Mouse (Mus musculus): ENCODE data around the gene Ywhab.

- no peak for TF ChIP-seq CTCF (IDR thresholded peaks at IDR 0.05; ENCODE audit: borderline replicate concordance, control insufficient read depth, extremely low read depth, insufficient read depth, low read length, poor library complexity)
- no peak for TF ChIP-seq POLR2A (IDR thresholded peaks at IDR 0.05; ENCODE audit: control insufficient read depth, extremely low read depth, insufficient read depth, low read length, poor library complexity)
Measured at GRCm38 (mm10) chr2:164019943-164020342, 25.2 kb downstream of the Ywhab start.
